Mouse (Mus musculus): ENCODE data around the gene Pramel7. TPM values are rescaled to one million over a fixed set of nuclear protein-coding genes. Genes with fewer than 3 reads are reported as not detected.

The Pramel7 gene
- polyA plus RNA-seq, 1 experiment from 2014 or later: not detected

DNA sequence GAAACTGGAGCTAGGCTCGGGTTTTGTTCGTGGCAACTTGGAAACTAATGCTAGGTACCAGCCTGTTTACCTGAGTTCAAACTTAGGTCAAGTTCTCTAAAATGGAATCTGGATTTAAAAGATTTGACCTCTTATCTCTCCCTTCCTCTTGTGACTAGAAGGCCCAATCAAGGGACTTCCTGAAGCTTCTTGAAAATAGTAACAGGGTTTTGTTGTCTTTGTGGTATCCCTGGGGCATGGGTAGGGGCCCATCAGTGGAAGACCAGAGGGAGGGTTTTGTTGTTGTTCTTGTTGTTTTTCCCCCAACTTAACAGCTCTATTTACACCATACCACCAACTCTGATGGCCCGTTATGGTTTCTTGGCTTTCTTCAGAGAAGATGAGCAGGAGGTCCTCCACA is 19.7 kb upstream of the Pramel7 start:
- no peak overlapping the region for H3K4me3 ChIP-seq (ENCODE audit: low read depth, low read length)
- H3K27ac ChIP-seq (ENCODE audit: low read length): no peak overlapping the region
- H3K9ac ChIP-seq (replicated peaks; ENCODE audit: low read depth): no peak overlapping the region
- ATAC-seq: no peak
- DNase-seq (ENCODE audit: low spot score): no peak
- H3K9me3 ChIP-seq (ENCODE audit: low read length): no peaks in the 10 kb centered on the region
- H3K27me3 ChIP-seq (replicated peaks; ENCODE audit: insufficient read depth, low read length): no peaks in the 10 kb centered on the region
- TF ChIP-seq EP300 (IDR thresholded peaks at IDR 0.05) (no peak), CTCF (IDR thresholded peaks at IDR 0.05) (no peak)
- 75% methylated on average over 3 of the region's 3 CpGs for WGBS
- no peak overlapping the region for H3K4me2 ChIP-seq (replicated peaks; ENCODE audit: low read depth, low read length)
- no peaks in the 10 kb centered on the region for H3K4me1 ChIP-seq (ENCODE audit: insufficient read depth, low read depth, low read length)
- H3K36me3 ChIP-seq (ENCODE audit: insufficient read depth, low read length): no peaks in the 10 kb centered on the region

DNA sequence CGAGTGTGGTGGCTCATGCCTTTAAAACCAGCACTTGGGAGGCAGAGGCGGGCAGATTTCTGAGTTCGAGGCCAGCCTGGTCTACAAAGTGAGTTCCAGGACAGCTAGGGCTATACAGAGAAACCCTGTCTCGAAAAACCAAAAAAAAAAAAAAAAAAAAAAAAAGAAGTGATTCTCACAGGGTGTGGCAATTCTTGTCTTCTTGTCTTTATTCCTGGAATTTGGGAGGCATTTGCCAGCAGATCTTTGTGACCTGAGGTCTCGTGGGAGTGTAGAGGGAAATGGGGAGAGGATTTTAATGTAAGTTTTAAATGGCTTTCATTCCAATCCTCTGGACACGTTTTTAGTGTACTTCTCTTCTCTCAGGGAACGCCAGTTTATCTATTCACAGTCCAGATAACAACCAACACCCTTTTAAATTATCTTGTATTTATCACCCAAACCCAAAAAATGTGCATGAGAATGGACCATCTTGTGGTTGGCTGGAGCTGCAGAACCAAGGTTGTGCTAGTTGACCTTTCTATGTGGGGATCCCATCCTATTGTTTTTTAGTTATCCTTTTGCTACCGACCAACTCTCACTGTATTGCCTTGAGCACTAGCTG is 18.7 kb upstream of the Pramel7 start:
- Histone ChIP-seq H3K36me3 (ENCODE audit: insufficient read depth, low read length) (no peaks in the 10 kb centered on the region), H3K27ac (ENCODE audit: low read length) (no peak overlapping the region), H3K4me3 (ENCODE audit: low read depth, low read length) (no peak overlapping the region), H3K27me3 (replicated peaks; ENCODE audit: insufficient read depth, low read length) (no peaks in the 10 kb centered on the region), H3K4me2 (replicated peaks; ENCODE audit: low read depth, low read length) (no peak overlapping the region), H3K4me1 (ENCODE audit: insufficient read depth, low read depth, low read length) (no peaks in the 10 kb centered on the region), H3K9ac (replicated peaks; ENCODE audit: low read depth) (no peak overlapping the region), H3K9me3 (ENCODE audit: low read length) (no peaks in the 10 kb centered on the region)
- ATAC-seq: no peak
- WGBS: 65% methylated on average over 7 of the region's 8 CpGs
- no peak for TF ChIP-seq CTCF (IDR thresholded peaks at IDR 0.05)
- TF ChIP-seq EP300 (IDR thresholded peaks at IDR 0.05): no peak
- no peak for DNase-seq (ENCODE audit: low spot score)

DNA sequence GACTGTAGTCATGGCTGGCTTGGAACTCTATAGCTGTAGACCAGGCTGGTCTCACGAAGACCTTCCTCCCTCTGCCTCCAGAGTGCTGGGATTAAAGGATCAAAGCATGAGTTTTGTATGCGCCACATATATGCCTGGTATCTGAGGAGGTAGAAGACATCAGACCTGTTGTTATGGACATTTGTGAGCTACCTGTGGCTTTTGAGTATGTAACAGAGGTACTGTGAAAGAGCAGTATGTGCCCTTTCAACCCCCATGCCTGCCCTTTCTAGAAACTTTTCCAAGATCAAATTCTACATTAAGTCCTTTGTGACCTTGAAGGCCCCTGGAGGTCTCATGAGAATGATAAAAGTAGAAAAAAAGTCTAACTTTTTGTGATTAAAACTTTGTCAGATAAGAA is 18.2 kb upstream of the Pramel7 start:
- H3K9ac ChIP-seq (replicated peaks; ENCODE audit: low read depth): no peak overlapping the region
- no peaks in the 10 kb centered on the region for H3K9me3 ChIP-seq (ENCODE audit: low read length)
- H3K27me3 ChIP-seq (replicated peaks; ENCODE audit: insufficient read depth, low read length): no peaks in the 10 kb centered on the region
- no peak overlapping the region for H3K4me2 ChIP-seq (replicated peaks; ENCODE audit: low read depth, low read length)
- DNase-seq (ENCODE audit: low spot score) (no peak), ATAC-seq (no peak)
- no peaks in the 10 kb centered on the region for H3K36me3 ChIP-seq (ENCODE audit: insufficient read depth, low read length)
- 79% methylated on average over 2 of the region's 2 CpGs for WGBS
- no peak overlapping the region for H3K4me3 ChIP-seq (ENCODE audit: low read depth, low read length)
- H3K27ac ChIP-seq (ENCODE audit: low read length): no peak overlapping the region
- H3K4me1 ChIP-seq (ENCODE audit: insufficient read depth, low read depth, low read length): no peaks in the 10 kb centered on the region
- TF ChIP-seq CTCF (IDR thresholded peaks at IDR 0.05): no peak
- TF ChIP-seq EP300 (IDR thresholded peaks at IDR 0.05): no peak

DNA sequence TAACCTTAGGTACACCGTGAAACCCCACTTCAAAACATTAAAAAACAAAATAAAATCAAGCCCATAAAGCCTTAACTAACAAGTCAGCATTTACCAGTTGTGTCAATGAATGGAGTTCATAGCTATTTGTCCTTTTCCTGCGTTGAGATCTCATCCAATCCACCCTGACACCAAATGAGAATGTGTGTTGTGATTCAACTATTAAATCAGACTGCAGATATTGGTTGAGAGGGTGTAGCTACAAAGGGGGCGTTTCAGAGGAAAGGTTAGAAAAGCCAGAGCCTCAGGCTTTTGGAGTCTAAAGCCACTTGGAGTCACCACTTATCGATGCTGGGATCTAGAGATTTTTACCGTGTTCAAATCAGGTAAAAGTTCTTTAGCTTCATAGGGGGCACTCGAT is 9.4 kb upstream of the Pramel7 start, which contains the start of gene Pramel6:
Gene Pramel6, plus strand, starts transcription at position 301 of the 400 bp plus-strand sequence.
- Histone ChIP-seq H3K36me3 (ENCODE audit: insufficient read depth, low read length) (no peaks in the 10 kb centered on the region), H3K27ac (ENCODE audit: low read length) (no peak within 1 kb of the TSS), H3K4me3 (ENCODE audit: low read depth, low read length) (no peak within 1 kb of the TSS), H3K4me2 (replicated peaks; ENCODE audit: low read depth, low read length) (no peak within 1 kb of the TSS), H3K9me3 (ENCODE audit: low read length) (peaks cover 4% of the 10 kb centered on the region; the same call in 1 of the 2 replicates), H3K9ac (replicated peaks; ENCODE audit: low read depth) (no peak within 1 kb of the TSS), H3K4me1 (ENCODE audit: insufficient read depth, low read depth, low read length) (no peaks in the 10 kb centered on the region), H3K27me3 (replicated peaks; ENCODE audit: insufficient read depth, low read length) (no peaks in the 10 kb centered on the region)
- TF ChIP-seq EP300 (IDR thresholded peaks at IDR 0.05) (no peak), CTCF (IDR thresholded peaks at IDR 0.05) (no peak)
- DNase-seq (ENCODE audit: low spot score) (no peak), ATAC-seq (no peak)
- WGBS: 83% methylated on average over 6 of the region's 6 CpGs

DNA sequence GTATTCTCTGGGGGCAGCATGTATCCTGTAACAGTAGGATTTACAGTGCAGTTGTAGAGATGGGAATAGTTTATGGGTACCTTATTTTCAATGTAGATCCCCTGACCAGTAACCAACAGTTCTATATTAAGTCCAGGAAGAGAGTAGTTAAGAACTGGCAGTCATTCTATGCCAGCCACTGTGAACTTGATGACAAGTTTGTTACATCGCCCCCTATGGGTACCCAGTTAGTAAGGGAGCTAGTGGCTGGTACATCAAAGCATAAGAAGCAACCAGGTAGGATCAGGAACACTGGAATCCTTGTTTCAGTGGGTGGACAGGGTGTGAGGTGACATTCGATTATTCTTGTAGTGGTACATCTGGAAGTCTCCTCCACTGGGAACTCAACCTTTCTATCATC is 14.6 kb downstream of the Pramel7 start:
- Histone ChIP-seq H3K27me3 (replicated peaks; ENCODE audit: insufficient read depth, low read length) (no peaks in the 10 kb centered on the region), H3K4me1 (ENCODE audit: insufficient read depth, low read depth, low read length) (no peaks in the 10 kb centered on the region), H3K27ac (ENCODE audit: low read length) (no peak overlapping the region), H3K4me3 (ENCODE audit: low read depth, low read length) (no peak overlapping the region), H3K36me3 (ENCODE audit: insufficient read depth, low read length) (no peaks in the 10 kb centered on the region), H3K9me3 (ENCODE audit: low read length) (no peaks in the 10 kb centered on the region), H3K9ac (replicated peaks; ENCODE audit: low read depth) (no peak overlapping the region), H3K4me2 (replicated peaks; ENCODE audit: low read depth, low read length) (no peak overlapping the region)
- no peak for TF ChIP-seq EP300 (IDR thresholded peaks at IDR 0.05)
- TF ChIP-seq CTCF (IDR thresholded peaks at IDR 0.05): no peak
- ATAC-seq: no peak
- 63% methylated on average over 2 of the region's 2 CpGs for WGBS
- no peak for DNase-seq (ENCODE audit: low spot score)

DNA sequence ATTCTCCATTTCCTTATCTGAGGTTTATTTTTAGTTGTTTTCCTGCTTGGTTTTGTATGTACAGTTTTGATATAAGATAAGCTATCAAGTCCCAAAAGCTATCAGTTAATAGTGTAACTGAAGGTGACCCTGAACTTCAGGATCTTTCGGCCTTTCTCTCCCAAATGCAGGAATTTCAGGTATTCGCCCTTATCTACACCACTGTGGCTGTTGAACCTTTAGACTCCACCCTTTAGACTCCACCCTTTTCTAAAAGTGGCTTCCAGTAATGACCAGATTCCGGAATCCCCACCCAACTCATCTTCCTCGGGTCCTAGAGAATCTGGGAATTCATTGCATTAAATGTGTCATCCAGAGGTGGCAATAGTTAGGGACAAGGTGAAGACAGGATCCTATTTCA is 15.7 kb downstream of the Pramel7 start:
- ATAC-seq: no peak
- TF ChIP-seq EP300 (IDR thresholded peaks at IDR 0.05) (no peak), CTCF (IDR thresholded peaks at IDR 0.05) (no peak)
- H3K4me1 ChIP-seq (ENCODE audit: insufficient read depth, low read depth, low read length): no peaks in the 10 kb centered on the region
- no peaks in the 10 kb centered on the region for H3K9me3 ChIP-seq (ENCODE audit: low read length)
- 75% methylated on average over 4 of the region's 4 CpGs for WGBS
- H3K36me3 ChIP-seq (ENCODE audit: insufficient read depth, low read length): no peaks in the 10 kb centered on the region
- no peaks in the 10 kb centered on the region for H3K27me3 ChIP-seq (replicated peaks; ENCODE audit: insufficient read depth, low read length)
- no peak overlapping the region for H3K4me2 ChIP-seq (replicated peaks; ENCODE audit: low read depth, low read length)
- DNase-seq (ENCODE audit: low spot score): no peak
- no peak overlapping the region for H3K27ac ChIP-seq (ENCODE audit: low read length)
- no peak overlapping the region for H3K9ac ChIP-seq (replicated peaks; ENCODE audit: low read depth)
- H3K4me3 ChIP-seq (ENCODE audit: low read depth, low read length): no peak overlapping the region

DNA sequence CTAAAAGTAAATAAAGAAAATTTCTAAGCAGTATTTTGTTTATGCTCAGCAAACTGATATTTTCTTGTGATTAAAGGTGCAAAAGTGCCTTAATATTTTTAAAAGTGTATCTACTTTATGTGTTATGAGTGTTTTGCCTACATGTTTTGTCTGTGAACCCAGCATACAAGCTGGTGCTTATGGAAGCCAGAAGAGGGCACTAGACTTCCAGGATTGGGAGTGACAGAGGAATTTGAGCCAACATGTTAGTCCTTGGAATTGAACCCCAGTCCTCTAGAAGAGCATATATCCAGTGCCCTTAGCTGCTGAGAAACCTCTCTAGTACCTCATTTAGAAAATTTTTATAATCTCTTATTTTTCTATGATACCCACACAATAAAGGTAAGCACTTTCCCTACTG is 16.7 kb downstream of the Pramel7 start:
- ATAC-seq (no peak), DNase-seq (ENCODE audit: low spot score) (no peak)
- Histone ChIP-seq H3K4me3 (ENCODE audit: low read depth, low read length) (no peak overlapping the region), H3K27ac (ENCODE audit: low read length) (no peak overlapping the region), H3K27me3 (replicated peaks; ENCODE audit: insufficient read depth, low read length) (no peaks in the 10 kb centered on the region), H3K9ac (replicated peaks; ENCODE audit: low read depth) (no peak overlapping the region), H3K4me2 (replicated peaks; ENCODE audit: low read depth, low read length) (no peak overlapping the region), H3K9me3 (ENCODE audit: low read length) (no peaks in the 10 kb centered on the region), H3K36me3 (ENCODE audit: insufficient read depth, low read length) (no peaks in the 10 kb centered on the region), H3K4me1 (ENCODE audit: insufficient read depth, low read depth, low read length) (no peaks in the 10 kb centered on the region)
- TF ChIP-seq EP300 (IDR thresholded peaks at IDR 0.05) (no peak), CTCF (IDR thresholded peaks at IDR 0.05) (no peak)
